Mouse (Mus musculus) small intestine, adult 2 months (tissue): ENCODE measurements around the gene Phldb2.

Experiments
- CTCF ChIP-seq: fragments of 200-500 bp; IDR thresholded peaks from 2 replicates; pipeline ENCODE4 v1.5.1; 2012; ENCODE audit warnings: low read depth, mild to moderate bottlenecking, control low read depth, inconsistent platforms, low read length, moderate library complexity, mixed read lengths; ENCODE audit not compliant: insufficient replicate concordance, insufficient read length; ENCODE audit errors: extremely low read depth
- POLR2A ChIP-seq: fragments of 200-500 bp; IDR thresholded peaks from 2 replicates; pipeline ENCODE4 v1.6.1; 2012; ENCODE audit warnings: low read depth, mild to moderate bottlenecking, control low read depth, inconsistent platforms, low read length, moderate library complexity

DNA sequence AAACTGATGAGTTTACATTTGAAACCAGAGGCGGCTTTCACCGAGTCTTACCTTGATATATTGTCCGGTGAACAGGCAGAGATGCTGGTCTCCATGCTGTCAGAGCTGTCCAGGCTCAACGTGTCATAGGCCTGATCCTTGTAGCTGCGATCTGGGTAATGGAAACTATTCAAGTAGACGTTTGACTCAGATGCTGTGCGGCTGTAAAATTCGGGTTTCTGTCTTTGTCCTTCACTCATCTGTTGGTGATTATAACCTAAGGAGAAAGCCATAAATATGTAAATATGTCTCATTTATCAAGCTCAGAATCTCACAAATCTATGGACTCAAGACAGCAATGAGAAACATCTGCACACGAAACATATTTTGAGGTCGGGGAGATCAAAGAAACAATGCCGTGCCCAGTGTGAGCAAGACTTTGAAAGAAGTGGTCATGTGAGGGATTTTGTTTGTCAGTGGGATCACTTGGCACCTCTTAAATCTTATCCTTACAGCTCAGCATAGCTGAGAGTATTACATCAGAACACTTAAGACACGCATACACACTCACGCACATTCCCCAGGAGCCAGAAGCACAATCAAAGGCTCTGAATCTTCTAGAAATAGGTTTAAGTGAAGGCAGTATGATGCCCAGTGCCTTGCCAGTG is 190.4 kb downstream of the Phldb2 start:
- TF ChIP-seq CTCF (no peak), POLR2A (no peak)
